Mouse (Mus musculus) bone marrow macrophage, adult 2 months (primary cell): ENCODE results near the gene H2-DMb1. TPM values are rescaled to one million over a fixed set of nuclear protein-coding genes. Genes with fewer than 3 reads are reported as not detected.
A peak's percentile ranks its signal among the peaks of the same experiment; 100 is the strongest.

ENCODE experiments used
- H3K27ac ChIP-seq: 2 replicates; pipeline ENCODE4 v1.5.1; 2012; ENCODE audit warnings: low read depth, low read length; ENCODE audit not compliant: insufficient read depth
- H3K4me1 ChIP-seq: 2 replicates; pipeline ENCODE4 v1.6.1; 2012; ENCODE audit warnings: low read length; ENCODE audit not compliant: control insufficient read depth, insufficient read depth
- H3K4me3 ChIP-seq: 2 replicates; pipeline ENCODE4 v1.5.1; 2012; ENCODE audit warnings: mild to moderate bottlenecking, low read length, moderate library complexity; ENCODE audit not compliant: insufficient read depth
- CTCF ChIP-seq: IDR thresholded peaks from 2 replicates; pipeline ENCODE4 v1.5.1; 2012; ENCODE audit warnings: low read depth, mild to moderate bottlenecking, low read length, moderate library complexity
- POLR2A ChIP-seq: IDR thresholded peaks from 2 replicates; pipeline ENCODE4 v1.6.1; 2012; ENCODE audit warnings: mild to moderate bottlenecking, low read depth, low read length, borderline replicate concordance
- polyA plus RNA-seq: library from polyadenylated mRNA; stranded (reverse); fragments of >200 nt; gene quantifications from 2 replicates; pipeline ENCODE4 v1.2.4, GENCODE M21; 2012; ENCODE audit not compliant: missing spikeins, insufficient read depth, insufficient read length

Gene H2-DMb1
- polyA plus RNA-seq, 1 experiment, result 232 TPM

DNA sequence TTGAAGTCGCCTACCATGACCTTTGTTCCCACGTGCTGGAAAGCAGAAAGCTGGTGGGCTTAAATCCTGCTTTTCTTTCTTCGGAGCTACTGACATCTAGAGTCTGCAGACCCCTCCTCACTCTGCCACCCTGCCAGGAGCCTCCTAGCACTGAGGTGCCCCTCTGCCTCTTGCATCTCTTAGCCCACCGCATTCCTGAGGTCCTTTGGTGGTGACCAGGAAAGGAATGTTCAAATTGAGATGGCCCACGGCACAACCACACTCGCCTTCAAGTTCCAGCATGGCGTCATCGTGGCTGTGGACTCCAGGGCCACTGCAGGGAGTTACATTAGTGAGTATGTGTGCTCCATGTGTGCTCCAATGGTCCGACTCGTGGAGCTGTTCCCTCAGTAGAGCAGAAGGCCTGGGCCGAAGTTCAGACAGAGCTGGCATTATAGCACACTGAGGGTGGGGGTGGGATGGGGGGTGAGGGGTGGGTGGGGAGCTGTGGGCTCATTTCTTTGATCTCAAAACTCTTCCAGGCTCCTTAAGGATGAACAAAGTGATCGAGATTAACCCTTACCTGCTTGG, 46.3 kb downstream of the H2-DMb1 start:
- H3K27ac ChIP-seq, result no peak overlapping the region

DNA sequence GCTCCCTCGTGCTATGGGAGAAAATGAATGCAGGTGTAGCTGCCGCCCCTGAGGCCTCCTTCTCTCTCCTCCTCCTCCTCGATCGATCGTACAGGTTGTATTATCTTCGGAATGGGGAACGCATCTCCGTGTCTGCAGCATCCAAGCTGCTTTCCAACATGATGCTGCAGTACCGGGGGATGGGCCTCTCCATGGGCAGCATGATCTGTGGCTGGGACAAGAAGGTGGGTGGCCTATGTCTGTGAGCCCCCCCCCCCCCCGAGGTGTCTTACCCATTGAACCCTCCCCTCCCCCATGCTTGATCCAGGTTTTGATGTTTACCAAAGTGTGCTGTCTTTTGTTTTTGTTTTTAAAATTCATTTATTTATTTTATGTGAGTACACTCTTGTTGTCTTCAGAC, 47.2 kb downstream of the H2-DMb1 start:
- Histone ChIP-seq H3K27ac (no peak overlapping the region), H3K4me1 (peaks cover 6% of the 10 kb centered on the region)

More for the DNA sequence above, 46.3 kb downstream of the H2-DMb1 start:
- peak overlapping the region; percentile 97 for H3K4me3 ChIP-seq
- H3K4me1 ChIP-seq, result peaks cover 6% of the 10 kb centered on the region
- TF ChIP-seq POLR2A (no peak), CTCF (no peak)

DNA sequence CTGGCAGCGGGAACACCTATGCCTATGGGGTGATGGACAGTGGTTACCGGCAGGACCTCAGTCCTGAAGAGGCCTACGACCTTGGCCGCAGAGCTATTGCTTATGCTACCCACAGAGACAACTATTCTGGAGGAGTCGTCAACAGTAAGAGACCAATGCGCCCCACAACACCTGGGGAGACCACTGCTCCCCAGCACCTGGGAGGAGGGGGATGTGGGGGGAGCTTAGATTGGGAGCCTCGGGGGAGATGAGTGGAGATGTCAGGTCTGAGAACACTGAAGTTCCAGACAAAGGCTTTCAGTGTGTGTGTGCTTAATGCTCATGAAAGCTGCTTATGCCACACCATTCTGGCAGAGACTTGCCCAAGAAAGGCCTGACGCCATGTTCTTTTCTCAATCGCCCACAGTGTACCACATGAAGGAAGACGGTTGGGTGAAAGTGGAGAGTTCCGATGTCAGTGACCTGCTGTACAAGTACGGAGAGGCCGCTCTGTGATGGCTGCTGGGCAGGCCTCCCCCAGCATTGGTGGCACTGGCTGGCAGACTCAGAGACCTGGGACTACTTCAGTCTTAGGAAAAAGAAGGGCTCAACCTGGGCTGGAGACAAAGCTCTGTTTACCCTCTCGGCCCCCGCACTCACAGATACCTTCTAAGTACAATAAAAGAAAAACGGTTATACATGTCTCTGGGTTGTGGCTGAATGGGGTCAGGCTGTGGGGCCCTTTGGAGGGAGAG, 48.1 kb downstream of the H2-DMb1 start:
- H3K4me1 ChIP-seq, result peaks cover 12% of the 10 kb centered on the region
- no peak overlapping the region for H3K27ac ChIP-seq
- H3K4me3 ChIP-seq, result no peak overlapping the region

More for the DNA sequence above, 47.2 kb downstream of the H2-DMb1 start:
- TF ChIP-seq POLR2A, result no peak
- TF ChIP-seq CTCF, result no peak
- H3K4me3 ChIP-seq, result no peak overlapping the region

DNA sequence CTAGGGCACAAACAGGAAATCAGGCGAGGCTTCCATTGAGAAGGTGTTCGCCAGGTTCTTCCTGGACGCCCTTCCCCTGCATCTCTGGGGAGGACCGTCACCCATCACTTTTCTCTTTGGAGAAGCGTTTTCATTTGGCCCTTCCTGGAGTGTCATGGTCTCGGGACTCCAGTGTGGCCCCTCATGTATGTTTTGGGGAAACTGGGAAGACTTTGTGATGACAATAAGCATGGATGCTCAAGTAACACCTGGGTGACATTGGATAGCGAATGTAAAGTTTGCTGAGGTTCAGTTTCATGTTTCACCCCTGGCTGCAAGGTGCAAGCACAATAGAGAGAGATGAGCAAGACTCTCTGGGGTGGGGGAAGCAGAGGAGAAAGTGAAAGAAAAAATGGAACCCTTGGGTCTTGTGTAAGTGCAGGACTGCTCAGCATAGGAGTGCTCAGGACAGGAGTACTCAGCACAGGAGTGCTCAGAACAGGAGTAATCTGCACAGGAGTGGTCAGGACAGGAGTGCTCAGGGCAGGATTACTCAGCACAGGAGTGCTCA, 48.7 kb downstream of the H2-DMb1 start:
- Histone ChIP-seq H3K4me3 (no peak overlapping the region), H3K27ac (no peak overlapping the region), H3K4me1 (peaks cover 12% of the 10 kb centered on the region)
- TF ChIP-seq POLR2A (no peak), CTCF (no peak)

More for the DNA sequence above, 48.1 kb downstream of the H2-DMb1 start:
- TF ChIP-seq POLR2A, result no peak
- TF ChIP-seq CTCF, result no peak

DNA sequence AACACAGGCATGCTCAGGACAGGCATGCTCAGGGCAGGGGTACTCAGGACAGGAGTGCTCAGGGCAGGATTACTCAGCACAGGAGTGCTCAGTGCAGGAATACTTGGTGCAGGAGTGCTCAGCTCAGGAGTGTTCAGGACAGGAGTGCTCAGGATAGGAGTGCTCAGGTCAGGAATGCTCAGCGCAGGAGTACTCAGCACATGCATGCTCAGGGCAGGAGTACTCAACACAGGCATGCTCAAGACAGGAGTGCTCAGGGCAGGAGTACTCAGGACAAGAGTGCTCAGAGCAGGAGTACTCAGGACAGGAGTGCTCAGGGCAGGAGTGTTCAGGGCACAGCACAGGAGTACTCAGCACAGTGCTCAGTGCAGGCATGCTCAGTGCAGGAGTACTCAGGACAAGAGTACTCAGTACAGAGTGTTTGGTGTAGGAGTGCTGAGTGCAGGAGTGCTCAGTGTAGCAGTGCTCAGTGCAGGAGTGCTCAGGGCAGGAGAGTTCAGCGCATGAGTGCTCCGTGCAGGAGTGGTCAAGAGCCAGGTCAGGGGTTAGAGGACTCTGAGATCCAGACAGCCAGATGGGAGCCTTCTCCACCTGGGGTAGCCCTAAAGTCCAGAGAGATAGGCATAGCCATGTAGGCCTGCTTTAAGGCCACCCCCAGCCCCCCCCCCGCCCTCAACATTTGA, 50.0 kb downstream of the H2-DMb1 start:
- no peak overlapping the region for H3K4me3 ChIP-seq
- no peak for TF ChIP-seq CTCF
- no peak for TF ChIP-seq POLR2A
- peaks cover 12% of the 10 kb centered on the region for H3K4me1 ChIP-seq
- no peak overlapping the region for H3K27ac ChIP-seq

DNA sequence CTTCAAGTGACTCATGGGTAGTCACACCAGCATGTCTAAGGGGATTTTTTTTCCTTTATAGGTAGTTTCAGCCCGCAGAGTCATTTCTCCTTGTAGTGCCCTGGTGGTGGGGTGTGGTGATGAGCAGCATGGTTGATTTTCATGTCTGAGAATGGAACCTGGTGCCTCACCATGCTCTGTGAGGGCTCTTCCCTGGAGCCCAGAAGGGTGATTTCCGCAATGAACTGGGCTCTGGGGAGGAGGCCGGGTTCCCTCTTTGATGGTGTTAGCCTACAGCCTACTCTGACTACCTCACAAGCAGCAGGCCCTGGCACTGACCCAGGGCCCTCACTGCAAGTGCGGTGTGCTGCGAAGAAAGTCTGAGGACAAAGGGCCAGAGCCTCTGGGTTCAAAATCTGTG, 50.6 kb downstream of the H2-DMb1 start, which contains the start of gene Tap2:
Tap2 (plus strand) TSS at position 84 of the 400 bp plus-strand sequence.
- H3K27ac ChIP-seq, result no peak within 1 kb of the TSS
- TF ChIP-seq POLR2A, result no peak
- no peak for TF ChIP-seq CTCF
- peaks cover 12% of the 10 kb centered on the region for H3K4me1 ChIP-seq
- peak within 1 kb of the TSS; percentile 98 for H3K4me3 ChIP-seq

DNA sequence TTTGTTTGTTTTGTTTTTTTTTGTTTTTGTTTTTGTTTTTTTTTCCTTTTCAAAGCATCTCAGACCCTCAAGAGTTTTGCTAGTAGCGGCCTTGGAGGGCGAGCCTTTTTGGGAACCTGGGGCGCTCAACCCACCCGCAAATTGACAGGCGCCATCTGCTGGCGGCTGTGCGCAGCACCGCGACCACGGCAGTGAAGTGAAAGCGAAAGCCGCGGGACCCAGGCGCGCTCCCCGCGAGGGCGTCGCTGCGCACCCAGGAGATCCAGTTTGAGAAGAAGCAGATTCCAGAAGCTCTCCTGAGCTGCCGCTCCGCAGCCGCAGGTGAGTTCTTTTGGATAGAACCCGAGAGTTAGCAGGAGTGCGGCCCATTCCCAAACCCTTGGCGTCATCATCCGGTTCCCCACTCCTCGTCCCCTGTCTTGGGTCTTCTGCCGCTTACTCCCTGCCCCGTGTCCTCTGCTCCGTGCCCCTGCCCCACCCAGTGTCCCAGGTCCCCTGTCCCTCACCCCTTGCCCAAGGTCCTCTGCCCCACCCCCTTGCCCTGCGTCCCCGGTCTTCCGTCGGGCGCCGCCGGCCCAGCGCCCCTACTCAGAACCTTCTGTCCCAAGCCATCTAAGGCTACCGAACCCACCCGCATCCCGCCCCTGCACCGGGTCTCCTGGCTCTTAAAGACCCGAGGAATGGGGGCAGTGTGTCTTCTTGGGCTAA, 51.6 kb downstream of the H2-DMb1 start:
- peaks cover 6% of the 10 kb centered on the region; the same call in 1 of the 2 replicates for H3K4me1 ChIP-seq

DNA sequence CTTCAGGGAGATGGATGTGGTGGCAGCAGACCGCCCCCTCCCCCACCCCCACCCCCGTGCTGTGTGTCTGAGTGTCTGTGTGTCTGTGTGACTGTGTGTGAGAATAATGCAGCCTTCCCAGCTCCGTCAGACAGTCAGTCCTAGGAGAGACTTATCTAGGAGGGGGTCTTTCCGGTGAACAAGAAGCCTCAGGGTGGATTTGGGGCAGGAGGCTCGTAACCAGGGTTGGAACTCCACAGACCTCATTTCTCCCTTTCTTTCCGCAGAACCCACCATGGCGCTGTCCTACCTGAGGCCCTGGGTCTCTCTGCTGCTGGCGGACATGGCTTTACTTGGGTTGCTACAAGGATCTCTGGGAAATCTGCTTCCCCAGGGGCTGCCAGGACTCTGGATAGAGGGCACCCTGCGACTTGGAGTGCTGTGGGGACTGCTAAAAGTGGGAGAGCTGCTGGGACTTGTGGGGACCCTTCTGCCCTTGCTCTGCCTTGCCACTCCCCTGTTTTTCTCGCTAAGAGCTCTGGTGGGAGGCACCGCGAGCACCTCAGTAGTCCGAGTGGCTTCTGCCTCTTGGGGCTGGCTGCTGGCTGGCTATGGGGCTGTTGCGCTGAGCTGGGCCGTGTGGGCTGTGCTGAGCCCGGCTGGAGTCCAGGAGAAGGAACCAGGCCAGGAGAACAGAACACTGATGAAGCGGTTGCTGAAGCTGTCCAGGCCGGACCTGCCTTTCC, 52.3 kb downstream of the H2-DMb1 start:
- H3K27ac ChIP-seq, result no peak overlapping the region
- peaks cover 6% of the 10 kb centered on the region; the same call in 1 of the 2 replicates for H3K4me1 ChIP-seq
- peak overlapping the region; percentile 98 for H3K4me3 ChIP-seq
- no peak for TF ChIP-seq CTCF
- TF ChIP-seq POLR2A, result no peak

More for the DNA sequence above, 51.6 kb downstream of the H2-DMb1 start:
- TF ChIP-seq CTCF (peak; percentile 90), POLR2A (no peak)
- peak overlapping the region; percentile 98 for H3K4me3 ChIP-seq
- 0 out of 2 replicates have a peak overlapping the region, but pooled peaks have one; percentile 28 for H3K27ac ChIP-seq
